Mouse (Mus musculus): ENCODE data around the gene Phrf1. TPM values are rescaled to one million over a fixed set of nuclear protein-coding genes. Genes with fewer than 3 reads are reported as not detected.

Phrf1 gene
- 90.2 and 96.1 TPM in 2 replicates for polyA plus RNA-seq (2015; fragmentation: Nextera tagmentation; extraction: Ambion mirVana)

DNA sequence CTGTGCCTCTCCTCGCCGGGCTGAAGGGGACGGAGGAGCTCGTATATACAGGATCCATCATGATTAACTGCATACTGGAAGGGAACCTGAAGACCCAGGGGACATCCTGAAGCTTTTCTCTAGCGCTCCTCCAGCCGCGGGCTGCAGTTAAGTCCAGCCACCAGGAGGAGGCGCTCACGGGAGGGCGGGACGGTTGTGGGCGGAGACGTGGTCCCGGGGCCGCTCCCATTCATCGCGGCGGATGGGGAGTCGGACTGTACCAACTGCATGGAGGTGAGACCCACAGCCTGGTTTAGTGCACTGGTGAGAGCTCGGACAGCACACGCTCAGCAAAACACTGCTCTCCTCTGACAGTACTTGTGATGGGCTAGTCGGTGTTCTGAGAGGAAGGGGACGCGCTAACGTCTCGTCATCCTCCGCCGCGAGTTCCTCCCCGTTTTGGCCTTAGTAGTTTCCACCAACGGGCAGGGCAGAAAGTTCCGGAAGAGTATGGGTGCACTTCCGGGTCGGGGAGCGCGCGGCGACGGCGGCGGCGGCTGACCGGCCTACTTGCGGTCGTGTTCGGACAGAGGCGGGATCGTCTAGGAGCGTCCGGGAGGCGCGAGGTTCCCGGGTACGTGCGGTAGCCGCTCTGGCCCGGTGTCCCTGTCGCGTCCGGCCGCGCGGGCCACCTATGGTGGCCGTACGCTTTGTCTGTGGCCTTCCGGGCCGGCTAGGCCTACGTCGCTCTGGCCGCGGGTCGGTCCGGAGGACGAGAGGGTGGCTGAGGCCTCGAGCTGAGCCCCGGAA is at the start of gene Phrf1:
Phrf1 (plus strand) TSS at position 506 of the 789 bp plus-strand sequence.
- Histone ChIP-seq H3K4me1 (replicated peaks; ENCODE audit: control insufficient read depth, insufficient read depth, low read length) (peaks cover 18% of the 10 kb centered on the region), H3K9ac (replicated peaks; ENCODE audit: low read depth, low read length) (peak within 1 kb of the TSS; percentile 94), H3K4me2 (ENCODE audit: low read length) (peak within 1 kb of the TSS; percentile 98), H3K27me3 (replicated peaks; ENCODE audit: control insufficient read depth, insufficient read depth, low read length) (no peaks in the 10 kb centered on the region), H3K27ac (ENCODE audit: low read length) (peak within 1 kb of the TSS; percentile 94), H3K9me3 (ENCODE audit: control insufficient read depth, low read length) (no peaks in the 10 kb centered on the region), H3K36me3 (ENCODE audit: control insufficient read depth, insufficient read depth) (peaks cover 13% of the 10 kb centered on the region), H3K4me3 (replicated peaks; ENCODE audit: low read length) (peak within 1 kb of the TSS; percentile 93)
- ATAC-seq = peak; percentile 94
- WGBS = under 1% methylated on average over 72 of the region's 76 CpGs

DNA sequence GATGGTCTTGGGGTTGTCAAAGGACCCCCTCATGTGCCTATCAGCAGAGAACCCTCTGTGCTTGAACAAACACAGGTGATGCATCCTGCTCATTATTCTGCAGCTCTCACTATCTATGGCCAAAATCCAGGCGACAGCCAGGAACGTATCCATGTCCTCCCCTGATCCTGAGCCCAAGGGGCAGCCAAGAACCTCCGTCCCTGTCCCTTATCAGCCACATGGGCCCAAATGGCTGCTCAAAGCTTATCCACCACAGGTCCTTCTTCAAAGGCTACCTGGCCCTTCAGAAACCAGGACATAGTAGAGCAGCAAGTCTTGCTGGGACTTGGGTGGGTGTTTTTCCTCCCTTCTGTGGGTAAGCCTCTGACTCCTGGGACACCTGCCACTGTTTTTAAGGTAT is 40.4 kb upstream of the Phrf1 start:
- no peak overlapping the region for H3K27ac ChIP-seq (ENCODE audit: low read length)
- no peak overlapping the region for H3K9ac ChIP-seq (replicated peaks; ENCODE audit: low read depth, low read length)
- peaks cover 9% of the 10 kb centered on the region for H3K4me1 ChIP-seq (replicated peaks; ENCODE audit: control insufficient read depth, insufficient read depth, low read length)
- 82% methylated on average over 3 of the region's 3 CpGs for WGBS
- no peaks in the 10 kb centered on the region for H3K27me3 ChIP-seq (replicated peaks; ENCODE audit: control insufficient read depth, insufficient read depth, low read length)
- no peak overlapping the region for H3K4me2 ChIP-seq (ENCODE audit: low read length)
- peaks cover 22% of the 10 kb centered on the region for H3K36me3 ChIP-seq (ENCODE audit: control insufficient read depth, insufficient read depth)
- ATAC-seq = no peak
- no peaks in the 10 kb centered on the region for H3K9me3 ChIP-seq (ENCODE audit: control insufficient read depth, low read length)
- H3K4me3 ChIP-seq (replicated peaks; ENCODE audit: low read length) = no peak overlapping the region

DNA sequence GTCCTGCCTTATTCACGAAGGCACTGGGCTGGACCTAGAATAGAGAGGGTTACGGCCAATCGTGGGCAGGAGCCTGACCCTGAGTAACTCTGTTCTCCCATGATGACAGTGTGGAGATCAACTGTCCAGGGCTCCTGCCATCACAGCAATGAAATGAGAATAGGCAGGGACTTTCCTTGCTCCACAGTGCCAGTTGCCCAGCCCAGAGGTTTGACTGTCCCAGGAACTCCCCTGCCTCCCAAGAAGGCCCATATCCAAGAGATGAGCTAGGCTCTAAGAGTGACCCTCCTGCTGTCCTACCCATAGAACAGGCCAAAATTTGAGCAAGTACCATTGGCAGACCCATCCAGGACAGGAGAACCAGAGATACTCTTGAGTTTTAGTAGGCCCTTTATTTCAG is 39.9 kb upstream of the Phrf1 start:
- 94% methylated on average over 3 of the region's 3 CpGs for WGBS
- Histone ChIP-seq H3K9me3 (ENCODE audit: control insufficient read depth, low read length) (no peaks in the 10 kb centered on the region), H3K27ac (ENCODE audit: low read length) (no peak overlapping the region), H3K27me3 (replicated peaks; ENCODE audit: control insufficient read depth, insufficient read depth, low read length) (no peaks in the 10 kb centered on the region), H3K4me3 (replicated peaks; ENCODE audit: low read length) (no peak overlapping the region), H3K9ac (replicated peaks; ENCODE audit: low read depth, low read length) (no peak overlapping the region), H3K4me2 (ENCODE audit: low read length) (no peak overlapping the region), H3K36me3 (ENCODE audit: control insufficient read depth, insufficient read depth) (peaks cover 22% of the 10 kb centered on the region), H3K4me1 (replicated peaks; ENCODE audit: control insufficient read depth, insufficient read depth, low read length) (peaks cover 10% of the 10 kb centered on the region)
- ATAC-seq = no peak

DNA sequence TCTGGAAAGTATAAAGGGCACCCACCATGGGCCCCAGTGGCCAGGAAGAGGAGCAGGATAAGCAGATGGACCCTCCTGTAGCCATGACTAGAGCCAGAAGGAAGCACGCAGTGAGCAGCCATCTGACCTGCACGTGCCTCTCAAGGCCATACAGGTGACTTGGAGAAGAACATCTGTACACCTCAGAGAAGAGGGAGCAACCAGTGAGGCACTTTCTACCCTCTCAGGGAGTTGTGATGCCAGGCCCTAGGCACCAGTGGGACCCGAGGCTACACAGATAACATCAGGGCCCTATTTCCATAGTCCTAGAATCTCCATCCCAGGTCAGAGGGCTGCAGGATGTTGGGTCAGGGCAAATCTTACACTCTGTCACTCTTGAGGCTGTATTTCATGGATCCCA is 38.4 kb upstream of the Phrf1 start:
- H3K36me3 ChIP-seq (ENCODE audit: control insufficient read depth, insufficient read depth) = peaks cover 22% of the 10 kb centered on the region
- H3K9ac ChIP-seq (replicated peaks; ENCODE audit: low read depth, low read length) = no peak overlapping the region
- 98% methylated on average over 3 of the region's 3 CpGs for WGBS
- H3K4me3 ChIP-seq (replicated peaks; ENCODE audit: low read length) = no peak overlapping the region
- ATAC-seq = no peak
- H3K4me2 ChIP-seq (ENCODE audit: low read length) = no peak overlapping the region
- H3K9me3 ChIP-seq (ENCODE audit: control insufficient read depth, low read length) = no peaks in the 10 kb centered on the region
- H3K4me1 ChIP-seq (replicated peaks; ENCODE audit: control insufficient read depth, insufficient read depth, low read length) = peaks cover 16% of the 10 kb centered on the region
- no peak overlapping the region for H3K27ac ChIP-seq (ENCODE audit: low read length)
- H3K27me3 ChIP-seq (replicated peaks; ENCODE audit: control insufficient read depth, insufficient read depth, low read length) = no peaks in the 10 kb centered on the region

- ATAC-seq = no peak
- Histone ChIP-seq H3K9ac (replicated peaks; ENCODE audit: low read depth, low read length) (no peak overlapping the region), H3K9me3 (ENCODE audit: control insufficient read depth, low read length) (no peaks in the 10 kb centered on the region), H3K4me1 (replicated peaks; ENCODE audit: control insufficient read depth, insufficient read depth, low read length) (peaks cover 20% of the 10 kb centered on the region), H3K27me3 (replicated peaks; ENCODE audit: control insufficient read depth, insufficient read depth, low read length) (no peaks in the 10 kb centered on the region), H3K4me3 (replicated peaks; ENCODE audit: low read length) (no peak overlapping the region), H3K4me2 (ENCODE audit: low read length) (no peak overlapping the region), H3K36me3 (ENCODE audit: control insufficient read depth, insufficient read depth) (peaks cover 22% of the 10 kb centered on the region), H3K27ac (ENCODE audit: low read length) (no peak overlapping the region)
- WGBS = 89% methylated on average over 14 of the region's 14 CpGs
Measured at GRCm38 (mm10) chr7:141191036-141191435, 37.5 kb upstream of the Phrf1 start.

GRCm38 (mm10) chr7:141191796-141192685 is 36.5 kb upstream of the Phrf1 start:
- Histone ChIP-seq H3K36me3 (ENCODE audit: control insufficient read depth, insufficient read depth) (peaks cover 22% of the 10 kb centered on the region), H3K4me3 (replicated peaks; ENCODE audit: low read length) (no peak overlapping the region), H3K27ac (ENCODE audit: low read length) (no peak overlapping the region), H3K4me2 (ENCODE audit: low read length) (peak overlapping the region; percentile 93), H3K4me1 (replicated peaks; ENCODE audit: control insufficient read depth, insufficient read depth, low read length) (peaks cover 20% of the 10 kb centered on the region), H3K9ac (replicated peaks; ENCODE audit: low read depth, low read length) (no peak overlapping the region), H3K27me3 (replicated peaks; ENCODE audit: control insufficient read depth, insufficient read depth, low read length) (no peaks in the 10 kb centered on the region), H3K9me3 (ENCODE audit: control insufficient read depth, low read length) (no peaks in the 10 kb centered on the region)
- WGBS = 90% methylated on average over 24 of the region's 24 CpGs
- no peak for ATAC-seq

GRCm38 (mm10) chr7:141192776-141193347 is 35.7 kb upstream of the Phrf1 start:
- ATAC-seq = no peak
- H3K4me1 ChIP-seq (replicated peaks; ENCODE audit: control insufficient read depth, insufficient read depth, low read length) = peaks cover 20% of the 10 kb centered on the region
- H3K36me3 ChIP-seq (ENCODE audit: control insufficient read depth, insufficient read depth) = peaks cover 22% of the 10 kb centered on the region
- H3K27ac ChIP-seq (ENCODE audit: low read length) = no peak overlapping the region; the same call in 1 of the 2 replicates
- no peaks in the 10 kb centered on the region for H3K27me3 ChIP-seq (replicated peaks; ENCODE audit: control insufficient read depth, insufficient read depth, low read length)
- peak overlapping the region; percentile 93 for H3K4me2 ChIP-seq (ENCODE audit: low read length)
- peak overlapping the region; percentile 96 for H3K9ac ChIP-seq (replicated peaks; ENCODE audit: low read depth, low read length)
- H3K9me3 ChIP-seq (ENCODE audit: control insufficient read depth, low read length) = no peaks in the 10 kb centered on the region
- WGBS = 23% methylated on average over 12 of the region's 12 CpGs
- H3K4me3 ChIP-seq (replicated peaks; ENCODE audit: low read length) = peak overlapping the region; percentile 88

DNA sequence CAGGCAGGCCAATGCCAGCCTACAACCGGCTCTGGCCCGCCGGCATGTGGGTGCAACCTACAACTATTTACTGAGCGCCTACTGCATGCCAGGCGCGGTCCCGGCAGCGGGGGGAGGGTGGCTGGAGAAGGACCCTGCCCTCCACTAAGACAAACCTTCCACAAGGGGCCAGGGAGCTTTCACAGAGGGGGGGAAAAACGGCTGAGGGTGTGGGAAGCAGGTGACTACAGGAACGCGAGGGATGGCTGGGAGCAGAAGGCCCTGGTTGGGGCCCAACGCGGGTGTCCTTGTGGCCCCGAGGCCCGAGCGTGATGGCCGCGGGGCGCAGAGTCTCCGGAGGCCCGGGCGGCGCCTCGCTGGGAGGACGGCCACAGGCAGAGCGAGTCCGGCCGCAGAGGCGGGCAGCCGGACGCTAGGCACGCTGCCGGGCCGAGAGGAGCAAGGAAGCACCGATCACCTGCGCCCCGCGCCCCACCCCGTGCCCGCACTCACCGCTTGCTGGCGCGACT is 35.2 kb upstream of the Phrf1 start:
- Histone ChIP-seq H3K4me2 (ENCODE audit: low read length) (peak overlapping the region; percentile 93), H3K27me3 (replicated peaks; ENCODE audit: control insufficient read depth, insufficient read depth, low read length) (no peaks in the 10 kb centered on the region), H3K4me1 (replicated peaks; ENCODE audit: control insufficient read depth, insufficient read depth, low read length) (peaks cover 20% of the 10 kb centered on the region), H3K9me3 (ENCODE audit: control insufficient read depth, low read length) (no peaks in the 10 kb centered on the region), H3K4me3 (replicated peaks; ENCODE audit: low read length) (peak overlapping the region; percentile 88), H3K36me3 (ENCODE audit: control insufficient read depth, insufficient read depth) (peaks cover 22% of the 10 kb centered on the region), H3K9ac (replicated peaks; ENCODE audit: low read depth, low read length) (peak overlapping the region; percentile 96), H3K27ac (ENCODE audit: low read length) (peak overlapping the region; percentile 48; the same call in 1 of the 2 replicates)
- 1% methylated on average over 39 of the region's 43 CpGs for WGBS
- ATAC-seq = 0 out of 2 replicates have a peak, but pooled peaks have one; percentile 7

DNA sequence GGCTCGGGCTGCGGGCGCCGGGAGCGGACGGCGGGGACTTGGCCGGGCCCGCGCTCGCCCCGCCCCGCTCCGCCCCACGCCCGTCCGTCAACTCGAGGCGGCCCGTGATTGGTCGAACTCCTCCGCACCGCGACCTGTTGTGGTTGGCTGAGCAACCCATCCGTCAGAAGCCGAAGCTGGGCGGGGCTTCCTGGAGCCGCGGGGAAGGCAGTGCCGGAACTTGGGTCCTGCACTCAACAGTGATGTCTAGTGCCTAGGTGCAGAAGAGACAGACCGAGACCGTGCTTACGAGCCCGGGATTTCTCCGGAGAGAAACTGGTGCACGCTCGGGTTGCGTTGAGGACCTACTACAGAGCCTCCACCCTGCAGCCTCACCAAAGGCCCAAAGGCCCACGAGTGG is 34.6 kb upstream of the Phrf1 start, which contains the start of the genes Hras and Lrrc56:
Hras (minus strand) TSS at position 58 of the 400 bp plus-strand sequence.
Lrrc56 (plus strand) TSS at position 210 of the 400 bp plus-strand sequence.
- WGBS = under 1% methylated on average over 39 of the region's 39 CpGs
- ATAC-seq = peak; percentile 94

More for the DNA sequence above, 34.6 kb upstream of the Phrf1 start, which contains the start of the genes Hras and Lrrc56:
- peak within 1 kb of the TSS; percentile 80 for H3K27ac ChIP-seq (ENCODE audit: low read length)
- H3K36me3 ChIP-seq (ENCODE audit: control insufficient read depth, insufficient read depth) = peaks cover 22% of the 10 kb centered on the region
- H3K4me3 ChIP-seq (replicated peaks; ENCODE audit: low read length) = peak within 1 kb of the TSS; percentile 88
- H3K4me2 ChIP-seq (ENCODE audit: low read length) = peak within 1 kb of the TSS; percentile 99
- H3K9me3 ChIP-seq (ENCODE audit: control insufficient read depth, low read length) = no peaks in the 10 kb centered on the region
- H3K4me1 ChIP-seq (replicated peaks; ENCODE audit: control insufficient read depth, insufficient read depth, low read length) = peaks cover 20% of the 10 kb centered on the region
- peak within 1 kb of the TSS; percentile 96 for H3K9ac ChIP-seq (replicated peaks; ENCODE audit: low read depth, low read length)
- no peaks in the 10 kb centered on the region for H3K27me3 ChIP-seq (replicated peaks; ENCODE audit: control insufficient read depth, insufficient read depth, low read length)

Measured in forebrain, embryonic 16.5 days (tissue).